Mouse (Mus musculus) MEL (cell line): ENCODE measurements around the gene S100a5. TPM values are rescaled to one million over a fixed set of nuclear protein-coding genes. Genes with fewer than 3 reads are reported as not detected.

Experiments
- DNase-seq: peaks from one replicate; pipeline ENCODE4 v3.0.0; 2011; ENCODE audit warnings: low read depth, low spot score
- H3K27ac ChIP-seq: 2 replicates; pipeline ENCODE4 v1.5.1; 2012; ENCODE audit warnings: low read depth, mild to moderate bottlenecking, control low read depth, low read length, moderate library complexity; ENCODE audit not compliant: control insufficient read depth
- H3K27me3 ChIP-seq, 2 experiments: fragments of 150-350 bp in 1 of 2; sonication (generic) in 1 of 2; 2 replicates each; pipeline ENCODE4 v1.6.1; 2012; ENCODE audit warnings: low read length in 2 of 2, mild to moderate bottlenecking in 2 of 2, improper control_type of control experiment in 1 of 2, moderate library complexity in 1 of 2; ENCODE audit not compliant: insufficient read depth in 2 of 2, control insufficient read depth in 1 of 2
- H3K36me3 ChIP-seq, 2 experiments: 2 replicates each; pipeline ENCODE4 v1.6.1; 2012 to 2014; ENCODE audit warnings: low read length in 2 of 2, improper control_type of control experiment in 1 of 2, inconsistent platforms in 1 of 2, mild to moderate bottlenecking in 1 of 2; ENCODE audit not compliant: insufficient read depth in 2 of 2, control insufficient read depth in 1 of 2
- H3K4me1 ChIP-seq, 2 experiments: fragments of 150-350 bp in 1 of 2; sonication (generic) in 1 of 2; 2 replicates each; pipeline ENCODE4 v1.6.1; 2012; ENCODE audit warnings: low read length in 2 of 2, improper control_type of control experiment in 1 of 2, mild to moderate bottlenecking in 1 of 2; ENCODE audit not compliant: insufficient read depth in 2 of 2, control insufficient read depth in 1 of 2
- H3K4me3 ChIP-seq, 2 experiments: fragments of 150-350 bp in 1 of 2; sonication (generic) in 1 of 2; 2 replicates each; pipeline ENCODE4 v1.5.1; 2012; ENCODE audit warnings: low read depth in 2 of 2, low read length in 2 of 2, mild to moderate bottlenecking in 2 of 2, moderate library complexity in 2 of 2, control low read depth in 1 of 2, improper control_type of control experiment in 1 of 2; ENCODE audit not compliant: control insufficient read depth in 1 of 2, insufficient read depth in 1 of 2
- H3K79me2 ChIP-seq: 2 replicates; pipeline ENCODE4 v1.6.1; 2012; ENCODE audit warnings: mild to moderate bottlenecking, low read length, moderate library complexity; ENCODE audit not compliant: control insufficient read depth, poor library complexity, insufficient read depth
- H3K9ac ChIP-seq: 2 replicates; pipeline ENCODE4 v1.6.1; 2012; ENCODE audit warnings: low read depth, mild to moderate bottlenecking, control low read depth, low read length, moderate library complexity; ENCODE audit not compliant: control insufficient read depth, poor library complexity, severe bottlenecking
- H3K9me3 ChIP-seq: fragments of 150-350 bp; sonication (generic); replicated peaks from 2 replicates; pipeline ENCODE4 v1.6.1; 2012; ENCODE audit warnings: mild to moderate bottlenecking, low read length, improper control_type of control experiment, moderate library complexity; ENCODE audit not compliant: insufficient read depth
- BHLHE40 ChIP-seq: IDR thresholded peaks from 2 replicates; pipeline ENCODE4 v1.6.1; 2012; ENCODE audit warnings: low read depth, mild to moderate bottlenecking, inconsistent platforms, low read length, improper control_type of control experiment, borderline replicate concordance
- CHD2 ChIP-seq: IDR thresholded peaks from 2 replicates; pipeline ENCODE4 v1.6.1; 2011; ENCODE audit warnings: low read length, improper control_type of control experiment
- E2F4 ChIP-seq: IDR thresholded peaks from 2 replicates; pipeline ENCODE4 v1.6.1; 2011; ENCODE audit warnings: low read depth, low read length, improper control_type of control experiment, borderline replicate concordance
- GATA1 ChIP-seq: IDR thresholded peaks from 2 replicates; pipeline ENCODE4 v1.6.1; 2011; ENCODE audit warnings: low read depth, low read length, improper control_type of control experiment
- MEF2A ChIP-seq: IDR thresholded peaks from 2 replicates; pipeline ENCODE4 v1.6.1; 2014; ENCODE audit warnings: low read depth, mild to moderate bottlenecking, inconsistent platforms, low read length, improper control_type of control experiment; ENCODE audit not compliant: poor library complexity, insufficient replicate concordance, severe bottlenecking; ENCODE audit errors: extremely low read depth
- NELFE ChIP-seq: IDR thresholded peaks from 2 replicates; pipeline ENCODE4 v1.6.1; 2011; ENCODE audit warnings: low read depth, low read length, improper control_type of control experiment
- NRF1 ChIP-seq: IDR thresholded peaks from 2 replicates; pipeline ENCODE4 v1.6.1; 2014; ENCODE audit warnings: low read depth, mild to moderate bottlenecking, inconsistent platforms, low read length, improper control_type of control experiment, moderate library complexity; ENCODE audit not compliant: poor library complexity, insufficient read depth, severe bottlenecking
- POLR2A ChIP-seq, 2 experiments: IDR thresholded peaks; 2 replicates each; pipeline ENCODE4 v1.6.1; 2011 to 2012; ENCODE audit warnings: low read length in 2 of 2, mild to moderate bottlenecking in 2 of 2, control low read depth in 1 of 2, improper control_type of control experiment in 1 of 2, low read depth in 1 of 2, moderate library complexity in 1 of 2; ENCODE audit not compliant: control insufficient read depth in 1 of 2, insufficient read depth in 1 of 2, poor library complexity in 1 of 2
- SMC3 ChIP-seq: IDR thresholded peaks from 2 replicates; pipeline ENCODE4 v1.6.1; 2011; ENCODE audit warnings: low read depth, low read length, improper control_type of control experiment
- TBP ChIP-seq: IDR thresholded peaks from 2 replicates; pipeline ENCODE4 v1.8.0; 2011; ENCODE audit warnings: low read depth, low read length, improper control_type of control experiment
- TCF12 ChIP-seq: IDR thresholded peaks from 2 replicates; pipeline ENCODE4 v1.6.1; 2014; ENCODE audit warnings: low read depth, mild to moderate bottlenecking, inconsistent platforms, low read length, improper control_type of control experiment, moderate library complexity
- UBTF ChIP-seq: IDR thresholded peaks from 2 replicates; pipeline ENCODE4 v1.6.1; 2012; ENCODE audit warnings: low read depth, mild to moderate bottlenecking, inconsistent platforms, low read length, improper control_type of control experiment, moderate library complexity, borderline replicate concordance; ENCODE audit not compliant: insufficient read depth
- USF2 ChIP-seq, 2 experiments: IDR thresholded peaks; 2 replicates each; pipeline ENCODE4 v1.6.1; 2011 to 2012; ENCODE audit warnings: improper control_type of control experiment in 2 of 2, low read length in 2 of 2, borderline replicate concordance in 1 of 2, inconsistent platforms in 1 of 2, low read depth in 1 of 2, mild to moderate bottlenecking in 1 of 2; ENCODE audit not compliant: insufficient read depth in 1 of 2
- ZKSCAN1 ChIP-seq: IDR thresholded peaks from 2 replicates; pipeline ENCODE4 v1.6.1; 2012; ENCODE audit warnings: low read depth, mild to moderate bottlenecking, inconsistent platforms, low read length, improper control_type of control experiment, moderate library complexity
- ZMIZ1 ChIP-seq: IDR thresholded peaks from 2 replicates; pipeline ENCODE4 v1.6.1; 2012; ENCODE audit warnings: low read depth, mild to moderate bottlenecking, inconsistent platforms, low read length, improper control_type of control experiment, moderate library complexity
- polyA plus RNA-seq, 2 experiments: library from polyadenylated mRNA; stranded (reverse) in 1 of 2; unstranded in 1 of 2; fragments of >175 nt in 1 of 2; fragments of >200 nt in 1 of 2; gene quantifications; 2 replicates each; pipeline versions ENCODE4 v1.2.1 to v1.2.4; 2012; ENCODE audit warnings: low replicate concordance in 2 of 2, low read depth in 1 of 2; ENCODE audit not compliant: insufficient read length in 2 of 2, insufficient read depth in 1 of 2, missing spikeins in 1 of 2
- total RNA-seq: library from RNA; depleted of rRNA; stranded (reverse); fragments of 300-350 nt; gene quantifications from 2 replicates; pipeline ENCODE4 v1.2.3, GENCODE M21; 2012

Gene S100a5
- total and polyA plus RNA-seq, 3 experiments, result not detected

GRCm38 (mm10) chr3:90648981-90649380, 40.7 kb downstream of the S100a5 start:
- Histone ChIP-seq H3K27me3 (peaks cover 0 to 3% of the 10 kb centered on the region in 2 experiments; a peak in 2 of 4 replicates), H3K79me2 (no peaks in the 10 kb centered on the region), H3K4me1 (no peaks in the 10 kb centered on the region), H3K9me3 (no peaks in the 10 kb centered on the region), H3K9ac (no peak overlapping the region), H3K4me3 (no peak overlapping the region), H3K27ac (no peak overlapping the region), H3K36me3 (no peaks in the 10 kb centered on the region)
- TF ChIP-seq MEF2A (no peak), POLR2A (IDR thresholded peaks at IDR 0.05; ENCODE audit: control insufficient read depth in 1 of 2, insufficient read depth in 1 of 2, low read depth in 1 of 2, low read length in 2 of 2, poor library complexity in 1 of 2) (no peak), E2F4 (no peak), CHD2 (no peak), UBTF (no peak)
- no peak for DNase-seq

- H3K79me2 ChIP-seq, result no peaks in the 10 kb centered on the region
- H3K4me3 ChIP-seq, result no peak overlapping the region
- H3K36me3 ChIP-seq, result no peaks in the 10 kb centered on the region
- H3K27me3 ChIP-seq, result peaks cover 0 to 3% of the 10 kb centered on the region in 2 experiments; a peak in 2 of 4 replicates
- no peaks in the 10 kb centered on the region for H3K4me1 ChIP-seq
- no peak for DNase-seq
- TF ChIP-seq ZKSCAN1, result no peak
- TF ChIP-seq SMC3, result no peak
- no peak for TF ChIP-seq NRF1
- no peak for TF ChIP-seq BHLHE40
- no peak for TF ChIP-seq GATA1
- TF ChIP-seq ZMIZ1, result no peak
- no peak for TF ChIP-seq USF2 (IDR thresholded peaks at IDR 0.05; ENCODE audit: borderline replicate concordance in 1 of 2, insufficient read depth in 1 of 2, low read depth in 1 of 2, low read length in 2 of 2)
- no peak for TF ChIP-seq NELFE
- TF ChIP-seq TCF12, result no peak
- no peak for TF ChIP-seq E2F4
- TF ChIP-seq TBP, result no peak
- H3K9ac ChIP-seq, result no peak overlapping the region
- no peak overlapping the region for H3K27ac ChIP-seq
- no peaks in the 10 kb centered on the region for H3K9me3 ChIP-seq
Observed at GRCm38 (mm10) chr3:90649832-90650231, 41.5 kb downstream of the S100a5 start.
